Mouse (Mus musculus) layer of hippocampus, postnatal 36 days (tissue): ENCODE measurements around the gene Btnl2. TPM values are rescaled to one million over a fixed set of nuclear protein-coding genes. Genes with fewer than 3 reads are reported as not detected.

Experiments
- DNase-seq, 2 experiments: peaks; one replicate each; pipeline ENCODE4 v3.0.0; 2022
- total RNA-seq, 2 experiments: library from RNA; stranded (reverse); gene quantifications; 2 replicates each; pipeline ENCODE4 v1.2.3; 2021

Btnl2 gene
- total RNA-seq, 2 experiments from 2014 or later: 0.43 to 0.82 TPM

DNA sequence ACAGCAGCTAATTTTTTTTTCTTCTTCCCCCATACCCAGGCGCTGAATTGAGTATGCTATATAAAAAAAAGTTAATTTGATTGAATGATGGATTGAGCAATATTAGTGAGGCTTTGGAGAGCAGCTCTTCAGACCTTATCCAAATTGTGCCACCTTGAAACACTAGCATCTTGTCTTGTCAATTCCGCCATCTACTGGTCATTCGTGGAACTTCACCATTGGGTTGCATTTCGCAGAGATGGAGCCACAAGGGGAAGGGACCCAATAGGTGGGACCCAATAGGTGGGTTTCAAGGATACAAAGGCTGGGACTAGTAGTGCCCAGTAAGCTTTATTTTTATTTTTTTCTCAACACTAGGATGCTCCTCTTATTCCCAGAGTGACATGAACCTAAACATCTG is 5.2 kb upstream of the Btnl2 start:
- peak; percentile 61 to 73 for DNase-seq

- no peak for DNase-seq
These were observed 318 bp downstream of the Btnl2 start for GRCm38 (mm10) chr17:34354940-34355339.

DNA sequence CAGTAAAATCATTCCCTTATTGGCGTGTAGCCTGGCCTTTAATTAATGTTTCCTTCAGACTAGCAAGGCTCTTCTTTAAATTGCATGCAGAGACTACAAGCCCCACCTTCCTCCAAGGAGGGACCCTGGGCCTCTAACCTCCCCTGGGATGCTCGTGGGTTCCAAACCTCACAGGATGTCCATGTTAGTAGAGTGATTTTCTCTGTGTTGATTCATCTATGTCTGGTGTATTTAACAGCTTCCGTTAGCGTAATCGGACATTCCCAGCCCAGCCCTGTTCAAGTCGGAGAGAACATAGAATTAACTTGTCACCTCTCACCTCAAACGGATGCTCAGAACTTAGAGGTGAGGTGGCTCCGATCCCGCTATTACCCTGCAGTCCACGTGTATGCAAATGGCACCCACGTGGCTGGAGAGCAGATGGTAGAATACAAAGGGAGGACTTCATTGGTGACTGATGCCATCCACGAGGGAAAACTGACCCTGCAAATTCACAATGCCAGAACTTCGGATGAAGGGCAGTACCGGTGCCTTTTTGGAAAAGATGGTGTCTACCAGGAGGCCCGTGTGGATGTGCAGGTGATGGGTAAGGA is 8.4 kb downstream of the Btnl2 start:
- no peak for DNase-seq

GRCm38 (mm10) chr17:34363676-34364310 is 9.2 kb downstream of the Btnl2 start:
- no peak for DNase-seq

DNA sequence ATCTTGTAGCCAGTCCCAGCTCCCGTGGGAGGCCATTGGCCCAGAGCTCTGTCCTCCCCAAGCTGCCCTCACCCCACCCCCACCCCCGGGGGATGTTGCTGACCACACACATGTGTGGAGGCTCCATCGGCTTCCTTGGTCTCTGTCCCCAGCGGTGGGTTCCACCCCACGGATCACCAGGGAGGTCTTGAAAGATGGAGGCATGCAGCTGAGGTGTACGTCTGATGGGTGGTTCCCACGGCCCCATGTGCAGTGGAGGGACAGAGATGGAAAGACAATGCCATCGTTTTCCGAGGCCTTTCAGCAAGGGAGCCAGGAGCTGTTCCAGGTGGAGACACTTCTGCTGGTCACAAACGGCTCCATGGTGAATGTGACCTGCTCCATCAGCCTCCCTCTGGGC is 10.4 kb downstream of the Btnl2 start:
- no peak for DNase-seq

DNA sequence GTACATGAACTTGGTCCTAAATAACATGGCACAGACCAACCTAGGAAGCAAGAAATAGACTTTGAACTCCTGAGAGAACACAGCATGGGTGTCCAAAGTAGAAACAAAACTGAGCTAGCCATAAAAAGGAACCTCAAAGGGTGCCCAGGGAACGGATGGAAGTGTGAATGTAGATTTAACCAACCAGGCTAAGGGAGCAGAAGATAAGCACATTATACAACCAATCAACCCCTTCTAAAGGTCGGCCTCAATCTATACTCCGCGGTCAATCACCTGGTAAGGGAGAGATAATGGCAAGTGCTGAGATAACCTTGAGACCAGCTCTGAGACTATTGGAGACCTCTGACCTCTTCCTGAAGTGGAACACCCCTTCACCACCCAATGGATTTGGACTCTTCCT is 15.9 kb downstream of the Btnl2 start:
- DNase-seq: no peak

GRCm38 (mm10) chr17:34373055-34373709 is 18.6 kb downstream of the Btnl2 start:
- DNase-seq: no peak

GRCm38 (mm10) chr17:34376847-34377246 is 22.2 kb downstream of the Btnl2 start, which contains the start of gene Btnl1:
TSS of gene Btnl1 (plus strand) at chr17:34377132.
- DNase-seq: no peak

GRCm38 (mm10) chr17:34377450-34378209 is 23.0 kb downstream of the Btnl2 start:
- no peak for DNase-seq

DNA sequence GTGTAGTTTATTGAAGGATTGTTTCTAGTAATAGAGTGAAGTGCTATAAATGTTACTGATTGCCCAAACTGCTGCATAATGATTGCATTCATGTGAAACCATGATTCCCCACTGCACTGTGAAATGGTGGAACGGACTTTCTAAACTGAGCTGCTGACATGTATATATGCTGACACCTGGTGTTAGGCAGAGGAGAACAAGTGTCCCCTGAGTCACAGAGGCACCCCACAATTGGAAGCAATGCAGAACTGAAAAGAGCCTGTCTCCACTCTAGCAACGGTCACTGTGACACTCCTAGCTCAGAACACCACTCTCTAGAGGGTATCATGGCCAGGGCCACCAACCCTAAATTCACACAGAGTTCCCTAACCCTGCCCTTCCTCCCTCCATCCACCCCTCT is 24.1 kb downstream of the Btnl2 start:
- DNase-seq: no peak

DNA sequence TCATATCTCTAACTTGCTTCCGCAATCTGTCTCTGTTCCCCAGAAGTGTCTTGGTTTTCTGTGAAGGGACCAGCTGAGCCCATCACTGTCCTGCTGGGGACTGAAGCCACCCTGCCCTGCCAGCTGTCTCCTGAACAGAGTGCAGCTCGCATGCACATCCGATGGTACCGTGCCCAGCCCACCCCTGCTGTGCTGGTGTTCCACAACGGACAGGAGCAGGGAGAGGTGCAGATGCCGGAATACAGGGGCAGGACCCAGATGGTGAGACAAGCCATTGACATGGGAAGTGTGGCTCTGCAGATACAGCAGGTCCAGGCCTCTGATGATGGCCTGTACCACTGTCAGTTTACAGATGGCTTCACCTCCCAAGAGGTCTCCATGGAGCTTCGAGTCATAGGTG is 24.8 kb downstream of the Btnl2 start:
- DNase-seq: no peak

GRCm38 (mm10) chr17:34381876-34382275 is 27.3 kb downstream of the Btnl2 start:
- no peak for DNase-seq

DNA sequence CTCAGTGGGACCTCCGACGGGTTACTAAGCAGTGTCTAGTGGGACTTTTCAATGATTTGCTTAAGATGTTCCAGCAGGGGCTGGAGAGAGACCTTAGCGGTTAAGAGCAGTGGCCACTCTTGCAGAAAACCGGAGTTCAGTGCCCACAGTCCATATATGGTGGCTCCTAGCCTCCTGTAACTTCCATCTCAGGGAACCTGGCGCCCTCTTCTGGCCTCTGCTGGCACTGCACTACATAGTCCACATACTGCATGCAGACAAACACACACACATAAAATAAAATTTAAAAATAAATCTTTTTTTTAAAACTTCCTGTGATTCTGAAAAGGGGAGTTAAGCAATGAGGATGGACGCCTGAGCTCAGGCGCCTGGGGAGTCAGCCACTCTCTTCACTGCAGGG is 28.6 kb downstream of the Btnl2 start:
- DNase-seq: no peak

DNA sequence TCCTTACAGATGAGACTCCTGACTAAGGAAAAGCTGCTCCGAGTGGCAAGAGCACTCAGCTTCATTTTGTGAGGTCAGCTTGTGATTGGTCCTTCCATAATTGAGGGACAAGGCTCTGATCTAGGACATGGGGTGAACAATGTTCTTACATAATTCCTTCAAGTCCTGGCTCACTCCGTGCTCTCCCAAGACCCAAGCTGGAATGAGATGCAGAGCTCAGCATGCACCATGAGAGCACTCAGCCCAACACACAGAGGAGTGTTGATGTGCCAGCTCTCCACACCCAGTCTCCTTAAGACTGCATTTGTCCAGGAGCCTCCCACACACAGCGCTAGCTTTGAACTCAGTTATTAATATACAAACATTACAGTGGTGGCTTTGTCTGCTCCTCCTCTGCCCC is 30.1 kb downstream of the Btnl2 start:
- DNase-seq: no peak

GRCm38 (mm10) chr17:34386656-34387055 is 32.0 kb downstream of the Btnl2 start:
- no peak for DNase-seq

DNA sequence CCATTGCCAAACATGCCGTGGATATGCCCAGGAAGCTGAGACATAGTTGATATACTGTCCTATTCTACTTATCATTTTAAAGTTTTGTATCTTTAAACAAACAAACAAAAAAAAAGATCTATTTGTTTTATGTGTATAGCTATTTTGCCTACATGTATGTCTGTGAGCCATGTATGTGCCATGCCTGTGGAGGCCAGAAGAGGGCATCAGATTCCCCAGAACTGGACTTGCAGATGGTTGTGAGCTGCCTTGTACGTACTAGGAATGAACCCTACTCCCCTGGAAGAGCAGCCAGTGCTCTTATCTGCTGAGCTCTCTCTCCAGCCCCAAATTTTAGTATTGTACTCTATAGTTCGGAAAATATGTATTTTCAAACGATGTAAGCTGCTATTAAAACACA is 33.9 kb downstream of the Btnl2 start:
- DNase-seq: no peak

DNA sequence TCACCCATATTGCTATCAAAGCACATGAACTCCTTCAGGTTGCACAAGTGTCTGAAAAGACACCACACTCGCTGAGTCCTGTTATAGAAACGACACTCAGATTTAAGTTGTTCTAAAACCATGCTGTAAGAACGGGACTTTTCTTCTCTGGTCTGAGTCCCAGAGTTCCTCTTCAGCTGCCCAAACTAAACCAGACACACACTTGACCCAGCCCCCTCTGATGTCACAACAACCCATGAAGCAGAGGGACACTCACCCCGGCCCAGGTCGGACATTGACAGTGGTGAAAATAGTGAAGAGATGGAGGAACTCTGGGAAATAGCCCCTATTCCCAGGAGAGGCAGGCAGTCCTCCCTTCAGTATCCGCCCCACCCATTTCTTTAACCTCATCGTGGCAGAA is 36.9 kb downstream of the Btnl2 start:
- no peak for DNase-seq

GRCm38 (mm10) chr17:34392321-34392720 is 37.7 kb downstream of the Btnl2 start:
- DNase-seq: peak in 1 of 2 experiments; percentile 23

DNA sequence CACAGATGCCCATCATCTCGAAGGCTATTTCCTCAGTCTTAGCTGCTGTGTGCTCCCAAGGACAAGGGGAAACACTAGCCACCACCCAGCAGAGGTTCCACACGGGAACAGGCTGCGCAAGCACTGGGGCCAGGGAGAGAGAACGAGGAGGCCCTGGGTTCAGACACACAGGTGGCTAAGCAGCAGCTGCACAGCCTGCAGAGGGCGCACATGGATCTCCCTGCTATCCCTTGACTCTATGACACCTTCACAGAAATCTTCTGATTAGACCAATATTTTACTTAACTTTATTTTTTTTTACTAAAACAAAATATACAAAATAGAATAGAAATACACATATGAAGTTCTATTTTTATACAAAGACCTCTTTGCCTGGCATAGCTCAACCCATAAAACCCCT is 42.7 kb downstream of the Btnl2 start:
- DNase-seq: no peak

GRCm38 (mm10) chr17:34398058-34398710 is 43.6 kb downstream of the Btnl2 start:
- DNase-seq: peak; percentile 10 to 45

GRCm38 (mm10) chr17:34398711-34399393 is 44.2 kb downstream of the Btnl2 start, which contains the start of gene BC051142:
TSS of gene BC051142 (plus strand) at chr17:34398820.
- DNase-seq: peak; percentile 77 to 84

GRCm38 (mm10) chr17:34399394-34399715 is 44.7 kb downstream of the Btnl2 start:
- DNase-seq: no peak
